Mouse (Mus musculus) heart, embryonic 14.5 days (tissue): ENCODE results near the gene Setd2. TPM values are rescaled to one million over a fixed set of nuclear protein-coding genes. Genes with fewer than 3 reads are reported as not detected.

Experiments used
- ATAC-seq: fragments of 200-750 bp; cut with Nextera tagmentation; 2 replicates; pipeline ENCODE4 v1.8.0; 2017; ENCODE audit warnings: low read depth, moderate TSS enrichment; ENCODE audit not compliant: insufficient number of reproducible peaks, insufficient read depth, low FRiP score
- H3K27ac ChIP-seq, 2 experiments: fragments of 200-500 bp in 1 of 2; fragments of 300-500 bp in 1 of 2; sonication (generic) in 1 of 2; replicated peaks in 1 of 2; 2 replicates each; pipeline ENCODE4 v1.5.1; 2012 to 2014; ENCODE audit warnings: low read depth in 2 of 2, low read length in 2 of 2, control low read depth in 1 of 2, mild to moderate bottlenecking in 1 of 2, mixed read lengths in 1 of 2; ENCODE audit not compliant: control insufficient read depth in 1 of 2, insufficient read depth in 1 of 2
- H3K27me3 ChIP-seq: fragments of 300-500 bp; sonication (generic); 2 replicates; pipeline ENCODE4 v1.6.1; 2014; ENCODE audit warnings: mild to moderate bottlenecking, low read length, control low read depth; ENCODE audit not compliant: control insufficient read depth, insufficient read depth
- H3K36me3 ChIP-seq: fragments of 300-500 bp; sonication (generic); 2 replicates; pipeline ENCODE4 v1.6.1; 2014; ENCODE audit warnings: mild to moderate bottlenecking, control low read depth, low read length, mixed read lengths; ENCODE audit not compliant: control insufficient read depth, insufficient read depth
- H3K4me1 ChIP-seq, 2 experiments: fragments of 200-500 bp in 1 of 2; fragments of 300-500 bp in 1 of 2; sonication (generic) in 1 of 2; 2 replicates each; pipeline ENCODE4 v1.6.1; 2012 to 2014; ENCODE audit warnings: low read length in 2 of 2, control low read depth in 1 of 2, mixed read lengths in 1 of 2; ENCODE audit not compliant: control insufficient read depth in 2 of 2, insufficient read depth in 2 of 2
- H3K4me2 ChIP-seq: fragments of 300-500 bp; sonication (generic); 2 replicates; pipeline ENCODE4 v1.6.1; 2014; ENCODE audit warnings: mild to moderate bottlenecking, low read length
- H3K4me3 ChIP-seq, 2 experiments: fragments of 200-500 bp in 1 of 2; fragments of 300-500 bp in 1 of 2; sonication (generic) in 1 of 2; 2 replicates each; pipeline ENCODE4 v1.5.1; 2012 to 2014; ENCODE audit warnings: low read length in 2 of 2, mild to moderate bottlenecking in 2 of 2, control low read depth in 1 of 2, low read depth in 1 of 2, moderate library complexity in 1 of 2; ENCODE audit not compliant: control insufficient read depth in 1 of 2, insufficient read depth in 1 of 2
- H3K9ac ChIP-seq: fragments of 300-500 bp; sonication (generic); 2 replicates; pipeline ENCODE4 v1.6.1; 2014; ENCODE audit warnings: mild to moderate bottlenecking, low read length
- H3K9me3 ChIP-seq: fragments of 300-500 bp; sonication (generic); 2 replicates; pipeline ENCODE4 v1.6.1; 2016; ENCODE audit warnings: low read length, control low read depth; ENCODE audit not compliant: control insufficient read depth
- WGBS: fragments of 180-500 bp; shearing (Covaris S2); extraction: QIAGEN DNeasy Blood & Tissue Kit; methylation state at CpG from one replicate; pipeline ENCODE4 v1.1.7; 2014; 5-methylcytosine and 5-hydroxymethylcytosine counted together
- polyA plus RNA-seq: library from polyadenylated mRNA; unstranded; fragments of >200 nt; fragmentation: Nextera tagmentation; extraction: Ambion mirVana; gene quantifications from 2 replicates; pipeline ENCODE4 v1.2.1, GENCODE M21; 2014

The Setd2 gene
- polyA plus RNA-seq, 1 experiment from 2014 or later, result 35.6 TPM

- no peak overlapping the region for H3K4me3 ChIP-seq
- H3K4me1 ChIP-seq, result peaks cover 23 to 43% of the 10 kb centered on the region in 2 experiments
- peaks cover 7% of the 10 kb centered on the region for H3K36me3 ChIP-seq
- peak overlapping the region; percentile 82; the same call in 1 of the 2 replicates for H3K9ac ChIP-seq
- H3K4me2 ChIP-seq, result peak overlapping the region; percentile 98
- no peak for ATAC-seq
- H3K27ac ChIP-seq, result peak overlapping the region; percentile 52 to 68; a peak in 2 of 4 replicates
- no peaks in the 10 kb centered on the region for H3K9me3 ChIP-seq
- 82% methylated on average over 19 of the region's 19 CpGs for WGBS
- H3K27me3 ChIP-seq, result no peaks in the 10 kb centered on the region
These were observed 122.6 kb downstream of the Setd2 start for GRCm38 (mm10) chr9:110654726-110655650.

GRCm38 (mm10) chr9:110655651-110656007 is 123.2 kb downstream of the Setd2 start:
- H3K4me1 ChIP-seq, result peaks cover 23 to 43% of the 10 kb centered on the region in 2 experiments
- H3K9me3 ChIP-seq, result no peaks in the 10 kb centered on the region
- H3K4me2 ChIP-seq, result peak overlapping the region; percentile 85
- H3K27me3 ChIP-seq, result no peaks in the 10 kb centered on the region
- H3K4me3 ChIP-seq, result peak overlapping the region; percentile 27 to 72
- peaks cover 7% of the 10 kb centered on the region for H3K36me3 ChIP-seq
- ATAC-seq, result no peak
- peak overlapping the region; percentile 64 to 94 for H3K27ac ChIP-seq
- peak overlapping the region; percentile 85 for H3K9ac ChIP-seq
- WGBS, result 81% methylated on average over 9 of the region's 10 CpGs

GRCm38 (mm10) chr9:110656249-110657221 is 124.1 kb downstream of the Setd2 start, which contains the start of gene Ccdc12:
Ccdc12 (plus strand) TSS chr9:110656503.
- Histone ChIP-seq H3K27ac (peak within 1 kb of the TSS; percentile 88 to 94), H3K4me2 (peak within 1 kb of the TSS; percentile 85), H3K27me3 (no peaks in the 10 kb centered on the region), H3K4me1 (peaks cover 23 to 47% of the 10 kb centered on the region in 2 experiments), H3K4me3 (peak within 1 kb of the TSS; percentile 72 to 73), H3K9ac (peak within 1 kb of the TSS; percentile 85), H3K9me3 (no peaks in the 10 kb centered on the region), H3K36me3 (peaks cover 7% of the 10 kb centered on the region)
- ATAC-seq, result peak; percentile 86
- under 1% methylated on average over 52 of the region's 52 CpGs for WGBS

GRCm38 (mm10) chr9:110657474-110658078 is 125.2 kb downstream of the Setd2 start:
- Histone ChIP-seq H3K9me3 (no peaks in the 10 kb centered on the region), H3K36me3 (peaks cover 7% of the 10 kb centered on the region), H3K9ac (peak overlapping the region; percentile 85), H3K4me2 (peak overlapping the region; percentile 85), H3K27me3 (no peaks in the 10 kb centered on the region), H3K27ac (peak overlapping the region in 1 of 2 experiments; percentile 94; a peak in 2 of 4 replicates), H3K4me1 (peaks cover 13 to 40% of the 10 kb centered on the region in 2 experiments), H3K4me3 (peak overlapping the region in 1 of 2 experiments; percentile 72; a peak in 2 of 4 replicates)
- WGBS, result 69% methylated on average over 13 of the region's 13 CpGs
- ATAC-seq, result no peak

GRCm38 (mm10) chr9:110659521-110659920 is 127.1 kb downstream of the Setd2 start:
- Histone ChIP-seq H3K4me1 (peaks cover 10 to 28% of the 10 kb centered on the region in 2 experiments), H3K27me3 (no peaks in the 10 kb centered on the region), H3K9ac (no peak overlapping the region), H3K9me3 (no peaks in the 10 kb centered on the region), H3K4me3 (no peak overlapping the region), H3K4me2 (no peak overlapping the region), H3K27ac (no peak overlapping the region), H3K36me3 (peaks cover 10% of the 10 kb centered on the region)
- 90% methylated on average over 12 of the region's 12 CpGs for WGBS
- ATAC-seq, result no peak

DNA sequence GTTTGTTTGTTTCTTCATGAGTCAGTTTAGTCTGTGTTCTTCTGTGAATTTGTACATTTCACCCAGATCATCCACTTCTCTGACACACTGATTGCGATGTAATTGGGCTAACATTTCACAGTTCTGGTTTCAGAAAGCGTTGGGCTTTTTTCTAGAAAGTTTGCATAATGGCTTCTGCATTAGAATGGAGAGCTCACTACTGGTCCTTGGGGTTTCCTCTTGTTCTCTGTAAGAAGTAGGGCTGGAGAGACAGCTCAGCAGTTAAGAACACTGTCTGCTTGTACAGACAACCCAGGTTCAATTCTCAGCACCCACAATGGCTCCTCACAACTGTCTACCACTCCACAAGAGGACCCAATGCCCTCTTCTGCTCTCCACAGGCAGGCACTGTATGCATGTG is 127.8 kb downstream of the Setd2 start:
- ATAC-seq, result no peak
- peaks cover 7 to 29% of the 10 kb centered on the region in 2 experiments; a peak in 3 of 4 replicates for H3K4me1 ChIP-seq
- H3K27ac ChIP-seq, result no peak overlapping the region
- H3K4me3 ChIP-seq, result no peak overlapping the region
- no peaks in the 10 kb centered on the region for H3K27me3 ChIP-seq
- no peaks in the 10 kb centered on the region for H3K9me3 ChIP-seq
- no peak overlapping the region for H3K4me2 ChIP-seq
- no peak overlapping the region for H3K9ac ChIP-seq
- H3K36me3 ChIP-seq, result peaks cover 10% of the 10 kb centered on the region
- WGBS, result 92% methylated on average over 2 of the region's 2 CpGs
